Mouse (Mus musculus): ENCODE measurements around the gene Gm11172.
"Not testable (repeated sequence)": the region's sequence is repeated elsewhere in the genome, so short reads cannot be mapped to it uniquely, and the experiment has no call there.

Gene Gm11172

GRCm38 (mm10) chr16:10785371-10786231 lies 27.1 kb upstream of the Gm11172 start, which contains the start of gene Socs1:
Gene Socs1, minus strand, starts transcription at chr16:10785536.
- peak; percentile 85 for DNase-seq (ENCODE audit: low read depth, low spot score)

GRCm38 (mm10) chr16:10786288-10786687 lies 26.4 kb upstream of the Gm11172 start:
- peak; percentile 83 for DNase-seq (ENCODE audit: low read depth, low spot score)

DNA sequence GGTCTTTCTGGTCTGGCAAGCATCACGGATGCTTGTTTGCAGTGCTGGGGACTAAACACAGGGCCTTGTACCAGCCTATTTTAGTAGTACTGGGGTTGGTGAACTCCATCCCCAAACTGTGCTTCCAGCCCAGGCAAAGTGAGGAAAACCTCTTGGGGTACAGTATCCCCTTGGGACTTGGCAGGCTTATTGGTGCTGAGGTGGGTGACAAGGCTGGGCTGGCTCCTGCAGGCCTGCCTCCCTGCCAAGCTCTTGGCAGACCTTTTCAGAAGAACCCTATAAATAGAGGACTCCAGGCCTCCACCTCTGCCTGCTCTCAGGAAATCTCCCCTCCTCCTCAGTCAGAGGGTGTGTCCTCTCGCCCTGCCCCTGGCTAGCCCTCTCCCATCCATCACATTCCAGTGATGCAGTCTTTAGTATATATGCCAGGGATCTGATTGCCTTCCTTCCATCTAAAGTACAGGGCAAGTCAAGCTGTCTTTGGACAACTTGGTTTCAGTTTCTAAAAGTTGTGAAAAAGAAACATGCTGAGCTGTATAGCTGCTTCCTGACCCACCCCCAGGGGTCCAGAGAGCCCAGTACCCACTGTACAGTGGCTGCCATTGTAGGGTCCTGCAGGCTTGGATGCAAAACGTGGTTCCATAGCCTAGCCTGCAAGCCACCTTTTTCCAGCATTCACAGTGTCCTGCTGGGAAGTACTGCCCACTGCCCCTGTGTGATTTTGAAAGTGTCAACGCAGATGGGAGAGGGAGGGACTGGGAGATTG lies 25.8 kb upstream of the Gm11172 start:
- DNase-seq (ENCODE audit: low read depth, low spot score) = no peak

GRCm38 (mm10) chr16:10787548-10788058 lies 25.1 kb upstream of the Gm11172 start:
- no peak for DNase-seq (ENCODE audit: low read depth, low spot score)

- DNase-seq (ENCODE audit: low read depth, low spot score) = no peak
Observed at GRCm38 (mm10) chr16:10788271-10788670, 24.4 kb upstream of the Gm11172 start, which contains the start of gene Tnp2. Gene Tnp2, minus strand, starts transcription at chr16:10788660.

GRCm38 (mm10) chr16:10788866-10789265 lies 23.8 kb upstream of the Gm11172 start:
- no peak for DNase-seq (ENCODE audit: low read depth, low spot score)

DNA sequence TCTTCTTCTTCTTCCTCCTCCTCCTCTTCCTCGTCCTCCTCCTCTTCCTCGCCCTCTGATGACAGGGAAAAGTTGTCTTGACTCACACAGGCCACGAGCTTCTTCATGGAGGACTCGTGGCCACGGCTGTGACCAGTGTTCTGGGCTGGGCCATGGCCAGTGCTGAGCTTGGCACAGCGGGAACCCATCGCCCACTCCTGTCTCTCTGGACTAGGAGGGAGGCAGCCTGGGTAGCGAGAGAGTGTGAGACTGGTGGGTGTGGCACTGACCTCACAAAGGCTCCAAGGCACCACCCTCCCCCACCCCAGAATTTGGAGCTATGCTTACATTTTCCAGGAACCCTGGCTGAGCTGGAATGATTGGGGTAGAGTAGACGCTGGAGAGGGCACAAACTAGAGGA lies 22.0 kb upstream of the Gm11172 start, which contains the start of gene Prm3:
TSS of gene Prm3 (minus strand) at position 213 of the 400 bp plus-strand sequence.
- DNase-seq (ENCODE audit: low read depth, low spot score) = no peak

DNA sequence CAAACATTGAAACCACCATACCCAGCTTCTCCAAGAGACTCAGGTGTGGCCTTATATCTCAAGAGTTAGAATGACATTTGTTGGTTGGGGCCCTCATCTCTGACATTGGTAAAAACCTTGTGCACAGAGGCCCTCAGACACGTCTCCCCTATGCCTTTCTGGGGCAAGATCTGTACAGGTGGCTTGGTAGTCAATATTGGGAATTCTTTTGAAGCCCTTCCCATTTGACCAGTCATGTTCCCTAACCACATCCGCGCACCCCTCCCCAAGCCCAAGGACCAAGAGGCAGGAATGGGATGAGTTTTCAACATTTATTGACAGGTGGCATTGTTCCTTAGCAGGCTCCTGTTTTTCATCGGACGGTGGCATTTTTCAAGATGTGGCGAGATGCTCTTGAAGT lies 16.7 kb upstream of the Gm11172 start, which contains the start of gene Prm2:
TSS of gene Prm2 (minus strand) at position 101 of the 400 bp plus-strand sequence.
- no peak for DNase-seq (ENCODE audit: low read depth, low spot score)

DNA sequence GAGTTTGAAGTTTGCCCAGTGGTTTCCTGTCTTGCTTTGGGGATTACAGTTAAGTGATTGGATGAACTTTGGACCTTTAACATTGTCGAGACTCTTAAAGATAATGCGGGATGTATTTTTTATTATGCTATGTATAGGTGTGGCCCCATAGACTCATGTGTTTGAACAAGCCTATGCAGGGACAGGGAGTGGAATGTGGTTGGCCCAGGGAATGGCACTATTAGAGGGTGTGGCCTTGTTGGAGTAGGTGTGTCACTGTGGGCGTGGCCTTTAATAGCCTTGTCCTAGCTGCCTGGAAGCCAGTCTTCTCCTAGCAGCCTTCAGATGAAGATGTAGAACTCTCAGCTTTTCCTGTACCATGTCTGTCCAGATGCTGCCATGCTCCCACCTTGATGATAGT lies 10.3 kb upstream of the Gm11172 start:
- not testable (repeated sequence) for DNase-seq (ENCODE audit: low read depth, low spot score)

DNA sequence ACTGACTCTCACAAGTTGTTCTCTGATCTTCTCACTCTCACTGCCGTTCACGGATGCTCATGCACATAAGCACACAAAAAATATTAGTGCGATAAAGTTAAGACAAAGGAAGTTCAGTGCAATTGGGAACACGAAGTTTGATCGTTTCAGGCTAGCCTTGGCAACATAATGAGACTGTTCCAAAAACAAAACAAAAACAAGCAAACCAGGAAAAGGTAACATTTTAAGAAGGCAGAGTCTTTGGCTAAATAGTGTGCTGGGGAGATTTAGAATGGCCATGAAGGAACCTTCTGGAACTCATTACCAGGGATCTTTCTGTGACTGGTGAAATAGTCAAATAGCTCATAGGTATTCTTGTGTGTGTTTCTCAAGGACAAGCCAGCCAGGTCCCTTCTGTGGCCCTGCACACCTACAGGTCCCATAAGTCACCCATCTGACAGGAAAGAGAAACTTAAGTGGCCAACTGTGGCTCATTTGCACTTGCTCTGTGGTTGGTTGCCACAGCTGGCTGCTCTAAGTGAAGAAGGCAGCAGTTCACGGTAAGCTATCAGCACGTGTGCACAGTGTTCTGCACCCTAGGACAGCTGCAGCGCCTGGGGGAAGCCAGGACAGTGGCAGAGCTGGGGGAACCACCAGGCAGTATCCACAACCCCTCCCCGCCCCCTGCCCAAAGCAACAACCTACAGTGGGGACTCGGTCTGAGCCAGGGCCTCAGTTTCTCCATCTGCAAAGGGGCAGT lies 6.8 kb upstream of the Gm11172 start, which contains the start of gene Prm1:
TSS of gene Prm1 (minus strand) at position 51 of the 739 bp plus-strand sequence.
- DNase-seq (ENCODE audit: low read depth, low spot score) = no peak

DNA sequence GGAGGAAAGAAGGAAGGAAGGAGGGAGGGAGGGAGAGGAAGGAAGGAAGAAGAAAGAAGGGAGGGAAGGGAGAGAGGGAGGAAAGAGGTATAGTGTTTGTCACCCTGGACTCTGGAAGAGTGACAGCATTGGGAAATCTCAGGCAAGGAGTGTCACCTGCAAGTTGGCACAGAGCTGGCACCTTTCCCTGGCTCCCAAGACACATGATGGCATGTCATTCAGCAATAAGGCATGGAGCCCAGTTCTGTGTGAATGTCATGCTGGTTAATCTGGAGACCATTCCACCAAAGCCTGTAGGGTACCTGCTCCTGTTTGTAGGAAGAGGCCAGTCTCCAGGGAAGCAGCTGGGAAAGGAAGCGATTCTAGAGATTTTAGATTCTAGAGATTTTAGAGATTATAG lies 2.3 kb upstream of the Gm11172 start:
- no peak for DNase-seq (ENCODE audit: low read depth, low spot score)

DNA sequence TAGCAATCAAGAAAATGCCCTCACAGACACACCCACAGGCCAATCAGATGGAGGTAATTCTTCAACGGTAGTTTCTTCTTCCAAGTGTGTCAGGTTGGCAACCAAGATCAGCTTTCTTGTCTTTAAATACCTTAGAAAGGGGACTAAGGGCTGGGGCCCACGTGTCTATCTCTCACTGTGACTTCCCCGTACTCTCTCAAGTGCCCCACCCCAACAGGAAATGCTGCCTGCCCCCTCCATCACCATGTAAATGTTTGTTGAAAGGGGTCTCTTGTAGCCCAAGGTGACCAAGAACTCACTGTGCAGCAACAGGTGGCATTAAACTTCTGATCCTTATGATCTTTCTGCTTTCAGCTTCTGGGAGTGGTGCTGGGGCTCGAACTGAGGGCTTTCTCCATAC lies 1.0 kb downstream of the Gm11172 start:
- no peak for DNase-seq (ENCODE audit: low read depth, low spot score)

DNA sequence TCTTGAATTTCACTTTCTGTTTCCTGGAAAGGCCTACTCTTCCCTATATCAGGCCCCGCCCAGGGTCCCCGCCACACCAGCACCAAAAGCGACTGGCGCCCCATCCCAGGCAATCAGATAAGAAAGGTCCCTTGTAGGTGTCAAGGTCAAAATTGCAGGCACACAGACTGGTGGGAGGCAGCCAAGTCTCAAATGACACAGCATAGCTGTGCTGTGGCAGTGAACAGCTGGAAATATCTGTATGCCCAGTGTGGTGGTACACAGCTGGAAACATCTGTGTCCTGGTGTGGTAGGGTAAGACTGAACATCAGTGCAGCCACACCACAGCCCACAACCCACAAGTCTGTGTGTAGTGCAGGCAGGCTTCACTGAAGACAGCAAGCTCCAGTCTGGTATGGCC lies 2.1 kb downstream of the Gm11172 start:
- DNase-seq (ENCODE audit: low read depth, low spot score) = no peak

DNA sequence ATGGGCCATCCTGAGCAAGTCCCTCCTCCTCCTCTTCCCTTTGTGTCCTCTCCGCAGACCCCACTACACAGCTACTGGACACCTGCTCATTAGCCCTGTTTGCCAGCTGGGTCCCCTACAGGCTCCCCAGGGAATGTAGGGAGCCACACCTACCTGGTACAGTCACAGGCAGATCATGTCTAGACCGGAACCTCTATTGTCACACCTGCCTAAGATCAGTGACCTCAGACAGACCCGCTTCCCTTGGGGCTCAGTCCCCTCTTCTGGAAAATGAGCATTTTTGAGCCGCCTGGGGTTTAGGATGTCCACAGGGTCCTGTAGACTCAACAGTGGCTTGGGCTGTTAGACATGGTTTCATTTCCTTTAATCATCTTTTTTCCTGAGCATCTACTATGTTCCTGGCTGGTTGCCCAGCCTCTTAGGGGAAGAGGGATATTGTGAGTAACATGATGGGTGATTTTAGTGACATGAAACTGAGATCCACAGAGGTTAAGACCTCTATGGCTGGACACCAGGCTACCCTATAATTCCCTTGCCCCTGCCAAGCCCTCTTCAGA lies 5.9 kb downstream of the Gm11172 start:
- no peak for DNase-seq (ENCODE audit: low read depth, low spot score)

GRCm38 (mm10) chr16:10819966-10820365 lies 7.3 kb downstream of the Gm11172 start:
- no peak for DNase-seq (ENCODE audit: low read depth, low spot score)

DNA sequence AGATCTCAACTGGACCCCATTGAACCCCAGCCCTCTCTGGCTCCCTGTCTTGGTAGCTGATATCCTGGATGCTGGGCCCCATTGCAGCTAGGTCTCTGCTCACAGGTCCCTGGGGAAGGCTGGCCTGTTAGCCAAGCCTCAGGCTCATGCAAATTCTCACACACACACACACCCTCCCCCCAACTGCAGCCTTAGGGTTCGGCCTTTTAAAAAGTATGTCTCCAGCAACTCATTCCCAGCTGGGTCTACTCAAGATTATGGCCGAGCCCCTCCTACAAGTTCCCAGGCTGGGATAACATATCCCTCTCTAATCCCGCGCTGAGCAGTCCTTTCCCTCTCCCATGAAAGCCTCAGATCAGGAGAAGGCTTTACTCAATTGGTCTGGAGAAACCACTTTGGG lies 8.7 kb downstream of the Gm11172 start:
- no peak for DNase-seq (ENCODE audit: low read depth, low spot score)

DNA sequence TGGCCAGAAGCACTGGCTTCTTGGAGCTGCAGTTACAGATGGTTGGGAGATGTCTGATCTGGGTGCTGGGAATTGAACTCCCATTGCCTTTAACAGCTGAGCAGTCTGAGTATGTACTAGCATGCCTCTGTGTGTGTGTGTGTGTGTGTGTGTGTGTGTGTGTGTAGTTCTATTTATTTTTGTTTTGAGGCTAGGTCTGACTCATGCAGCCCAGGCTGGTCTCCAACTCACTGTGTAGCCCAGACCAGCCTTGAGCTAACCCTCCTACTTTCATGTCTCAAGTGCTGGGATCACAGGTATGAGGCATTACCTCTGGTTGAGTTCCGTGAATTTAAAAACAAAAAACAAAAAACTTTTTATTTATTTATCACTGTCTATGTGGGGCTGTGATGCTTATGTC lies 11.8 kb downstream of the Gm11172 start:
- DNase-seq (ENCODE audit: low read depth, low spot score) = no peak

GRCm38 (mm10) chr16:10825840-10826239 lies 13.1 kb downstream of the Gm11172 start:
- no peak for DNase-seq (ENCODE audit: low read depth, low spot score)

GRCm38 (mm10) chr16:10827269-10827668 lies 14.6 kb downstream of the Gm11172 start:
- DNase-seq (ENCODE audit: low read depth, low spot score) = no peak

- DNase-seq (ENCODE audit: low read depth, low spot score) = no peak
Observed at GRCm38 (mm10) chr16:10827766-10828460, 15.2 kb downstream of the Gm11172 start.

DNA sequence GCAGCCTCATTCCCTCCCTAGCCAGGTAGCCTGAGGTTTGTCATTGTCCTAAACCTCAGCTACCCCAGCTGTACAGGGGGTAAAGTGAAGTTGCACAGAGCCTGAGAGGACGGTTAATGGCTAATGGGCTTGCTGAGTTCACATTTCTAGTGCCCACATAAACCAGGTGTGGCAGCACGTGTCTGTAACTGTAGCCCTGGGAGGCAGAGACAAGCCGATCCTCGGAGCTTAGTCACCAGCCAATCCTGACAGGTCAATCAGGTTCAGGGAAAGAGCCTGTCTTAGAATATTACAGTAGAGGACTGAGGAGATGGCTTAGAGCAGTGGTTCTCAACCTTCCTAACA lies 15.7 kb downstream of the Gm11172 start:
- DNase-seq (ENCODE audit: low read depth, low spot score) = no peak

Data from embryo, embryonic 11.5 days (tissue).